In genomic region chr7:19603849-19604605, GRCm38 (mm10) we compare ENCODE assay signal across 8 mouse cellular contexts. TPM values are rescaled to one million over a fixed set of nuclear protein-coding genes. Genes with fewer than 3 reads are reported as not detected.
DNase-seq lines count a peak whose midpoint lies in the region; ATAC-seq lines count a peak whose summit lies in the region.

Clasrp (minus strand) TSS chr7:19604486.

- H3K9ac ChIP-seq in hindbrain, embryonic 12.5 days: peak within 1 kb of the TSS; percentile 90

- no peaks in the 10 kb centered on the region for H3K27me3 ChIP-seq in hindbrain, embryonic 12.5 days

- WGBS in hindbrain, embryonic 12.5 days: 2% methylated on average over 52 of the region's 57 CpGs

- ATAC-seq in hindbrain, embryonic 12.5 days (ENCODE audit: low FRiP score): peak; percentile 87

- H3K4me1 ChIP-seq in hindbrain, embryonic 12.5 days: peaks cover 34% of the 10 kb centered on the region

- H3K4me3 ChIP-seq in hindbrain, embryonic 12.5 days: peak within 1 kb of the TSS; percentile 80

- H3K4me2 ChIP-seq in hindbrain, embryonic 12.5 days (replicated peaks): peak within 1 kb of the TSS; percentile 94

- peak; percentile 96 for DNase-seq in Muller cell, postnatal 12 days (ENCODE audit: inconsistent ontology term)
- DNase-seq in cerebellum, adult 9-11 months: peak; percentile 96
- DNase-seq in frontal cortex, postnatal 10 days (ENCODE audit: low spot score in 2 of 2): peak; percentile 91 to 95
- DNase-seq in layer of hippocampus, postnatal 14 days (ENCODE audit: low spot score in 2 of 2): peak; percentile 91 to 96
- DNase-seq in lung, postnatal 14 days: peak; percentile 99
- DNase-seq in retina, adult 2 months (ENCODE audit: low read depth, low spot score): peak; percentile 85
- DNase-seq in thymus, postnatal 36 days: peak; percentile 96

- H3K36me3 ChIP-seq in hindbrain, embryonic 12.5 days: peaks cover 30% of the 10 kb centered on the region

- H3K27ac ChIP-seq in hindbrain, embryonic 12.5 days: peak within 1 kb of the TSS; percentile 70

- H3K9me3 ChIP-seq in hindbrain, embryonic 12.5 days (replicated peaks): no peaks in the 10 kb centered on the region

RNA-seq across cellular contexts. Expression of gene Clasrp, which starts in this region (rescaled TPM):
- 70.1 and 73.6 TPM in 2 replicates for polyA plus RNA-seq in hindbrain, embryonic 12.5 days (2016; fragmentation: Nextera tagmentation; extraction: Ambion mirVana)
- total RNA-seq in layer of hippocampus, postnatal 14 days (2021): 10 to 100 TPM; 85.8 to 95.0 TPM

Comparison
In these comparisons a context has a peak if more than half of its experiments do, and no peak if none do; other contexts are left out.
1. Peak in every context shown above with its lines: DNase-seq, ATAC-seq, H3K4me3 ChIP-seq and H3K27ac ChIP-seq.